Mouse (Mus musculus): ENCODE measurements at regions not wholly inside any gene's neighbourhood (a gene's known extent, or its start where the extent isn't known, plus 50 kb on each side); places are given as distances from the start of the nearest gene placed in this dataset.

DNA sequence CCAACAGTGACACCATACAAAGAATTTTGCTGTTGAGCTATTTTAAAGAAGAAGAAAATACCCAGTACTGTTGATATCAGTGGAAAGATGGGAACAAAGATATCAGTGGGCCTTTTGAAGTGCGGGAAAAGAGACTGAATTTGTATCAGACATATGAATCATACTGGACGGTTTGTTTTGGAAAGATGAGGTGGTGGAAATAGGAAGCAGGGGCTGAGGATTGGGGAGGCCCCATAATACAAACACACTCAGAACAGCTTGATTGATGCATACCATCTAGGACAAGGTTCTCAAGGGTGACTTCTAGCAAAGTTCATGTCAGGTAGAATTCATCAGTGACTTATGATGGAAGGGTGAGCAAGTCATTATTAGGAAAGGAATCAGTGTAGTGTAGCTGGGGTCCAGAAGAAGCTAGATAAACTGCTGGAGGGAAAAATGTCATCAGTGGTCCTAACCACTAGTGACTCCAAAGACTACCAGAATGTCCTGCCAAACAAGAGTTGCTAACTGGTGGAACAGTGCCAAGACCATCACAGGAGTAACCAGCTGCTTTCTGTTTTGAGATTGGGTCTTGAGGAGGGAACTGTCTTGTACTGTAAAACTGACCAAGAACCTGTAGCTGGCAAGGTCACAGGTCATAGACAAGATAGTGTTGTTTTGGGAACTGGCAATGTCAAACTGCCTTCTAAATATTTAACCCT lies 176.0 kb upstream of the Zc3h12c start:
- TF ChIP-seq CTCF (IDR thresholded peaks at IDR 0.05; ENCODE audit: low read depth) (no peak), EP300 (IDR thresholded peaks at IDR 0.05; ENCODE audit: low read depth) (no peak)
